Mouse (Mus musculus): ENCODE measurements at regions not wholly inside any gene's neighbourhood (a gene's known extent, or its start where the extent isn't known, plus 50 kb on each side); places are given as distances from the start of the nearest gene placed in this dataset.

DNA sequence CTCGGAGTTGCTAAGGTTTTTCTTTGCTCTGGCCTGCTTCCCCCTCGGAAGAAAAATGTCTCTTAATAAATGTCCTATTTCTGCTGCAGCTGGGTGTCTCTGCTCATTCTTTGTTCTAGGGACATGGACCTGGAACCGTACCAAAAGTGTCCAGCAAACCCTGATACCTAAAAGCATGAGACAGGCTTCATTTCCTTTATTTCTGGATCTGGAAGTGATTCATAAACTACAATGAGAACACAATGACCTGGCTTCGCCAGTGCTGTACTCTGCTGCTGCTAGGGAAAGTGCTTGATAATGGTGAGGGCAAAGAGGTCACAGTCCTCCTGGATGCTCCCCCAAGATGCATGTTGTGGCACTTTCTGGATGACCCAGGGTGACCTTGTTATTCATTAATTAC, 128.8 kb upstream of the Ufl1 start:
- no peak overlapping the region for H3K4me3 ChIP-seq (replicated peaks; ENCODE audit: low read depth, low read length)
- no peaks in the 10 kb centered on the region for H3K4me1 ChIP-seq (replicated peaks; ENCODE audit: insufficient read depth, low read length)
- peak; percentile 53 for DNase-seq (ENCODE audit: low spot score)
- H3K36me3 ChIP-seq (ENCODE audit: insufficient read depth, low read length): no peaks in the 10 kb centered on the region
- no peak overlapping the region for H3K9ac ChIP-seq (ENCODE audit: low read depth, low read length)
- H3K27ac ChIP-seq: no peak overlapping the region
- no peak for ATAC-seq (replicated peaks; ENCODE audit: low FRiP score, low read depth)
- no peak overlapping the region for H3K4me2 ChIP-seq (ENCODE audit: low read length)
- H3K27me3 ChIP-seq (ENCODE audit: insufficient read depth, low read length): no peaks in the 10 kb centered on the region
- 63% methylated on average over 4 of the region's 4 CpGs for WGBS
- no peak for TF ChIP-seq CTCF (IDR thresholded peaks at IDR 0.05; ENCODE audit: low read depth)
- no peaks in the 10 kb centered on the region for H3K9me3 ChIP-seq (replicated peaks; ENCODE audit: low read length)

DNA sequence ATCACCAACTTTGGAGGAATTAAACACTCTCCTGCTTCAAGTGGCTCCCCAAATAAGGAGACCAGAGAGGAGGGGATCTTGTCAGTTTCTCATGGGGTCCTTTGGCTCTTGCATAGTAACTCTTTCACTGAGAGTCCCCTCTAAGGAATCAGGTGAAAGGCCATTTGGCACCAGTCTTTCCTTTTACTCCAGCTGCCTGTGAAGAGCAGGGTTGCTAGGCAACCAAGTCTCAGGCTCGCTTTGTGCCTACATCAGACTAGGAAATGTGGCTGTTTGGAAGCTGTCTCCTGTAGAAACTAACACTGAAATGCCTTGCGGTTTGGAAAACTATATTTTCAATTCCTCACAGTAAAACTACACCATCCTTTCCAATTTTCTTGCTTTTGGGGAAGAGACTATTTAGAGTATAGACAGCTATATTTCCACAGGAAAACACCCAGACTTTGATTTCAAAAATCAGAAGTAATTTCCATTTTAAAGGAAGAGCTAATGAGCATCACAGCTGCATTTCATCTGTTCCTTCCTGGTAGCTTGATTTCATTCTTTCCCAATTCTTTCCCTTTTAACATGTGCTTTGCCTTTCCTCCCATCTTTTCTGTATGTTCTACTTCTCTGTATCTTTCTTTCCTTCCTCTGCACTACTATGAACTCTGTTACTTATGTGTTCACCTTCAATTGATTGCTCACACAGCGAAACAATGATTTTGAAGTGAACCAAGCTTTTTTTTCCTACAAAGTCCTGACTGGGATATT, 127.3 kb upstream of the Ufl1 start:
- ATAC-seq (replicated peaks; ENCODE audit: low FRiP score, low read depth) (no peak), DNase-seq (ENCODE audit: low spot score) (peak; percentile 59)
- TF ChIP-seq CTCF (IDR thresholded peaks at IDR 0.05; ENCODE audit: low read depth): no peak
- Histone ChIP-seq H3K9ac (ENCODE audit: low read depth, low read length) (no peak overlapping the region), H3K4me3 (replicated peaks; ENCODE audit: low read depth, low read length) (no peak overlapping the region), H3K27ac (no peak overlapping the region), H3K4me2 (ENCODE audit: low read length) (no peak overlapping the region), H3K9me3 (replicated peaks; ENCODE audit: low read length) (no peaks in the 10 kb centered on the region), H3K27me3 (ENCODE audit: insufficient read depth, low read length) (no peaks in the 10 kb centered on the region), H3K4me1 (replicated peaks; ENCODE audit: insufficient read depth, low read length) (no peaks in the 10 kb centered on the region), H3K36me3 (ENCODE audit: insufficient read depth, low read length) (no peaks in the 10 kb centered on the region)
- WGBS: 18% methylated on average over 3 of the region's 3 CpGs

DNA sequence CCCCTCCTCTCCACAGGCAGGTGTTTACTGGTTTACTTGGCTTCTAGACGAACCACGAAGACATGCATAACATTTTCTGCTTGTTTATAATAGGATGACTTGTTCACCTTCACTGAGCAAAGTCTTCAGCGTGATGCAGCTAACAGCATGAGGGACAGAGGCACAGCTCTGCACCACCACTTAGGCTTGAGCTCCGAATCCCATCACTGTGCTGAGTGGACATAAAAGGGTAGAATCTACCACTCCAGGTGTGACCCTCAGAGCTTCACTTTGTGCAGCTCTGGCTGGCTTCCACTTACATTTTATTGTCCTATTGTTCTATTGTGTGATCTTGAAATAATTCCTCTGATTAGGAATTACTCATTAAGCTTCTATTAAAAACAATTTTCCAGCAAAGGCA, 126.2 kb upstream of the Ufl1 start:
- Histone ChIP-seq H3K27ac (no peak overlapping the region), H3K4me3 (replicated peaks; ENCODE audit: low read depth, low read length) (no peak overlapping the region), H3K9me3 (replicated peaks; ENCODE audit: low read length) (no peaks in the 10 kb centered on the region), H3K9ac (ENCODE audit: low read depth, low read length) (no peak overlapping the region), H3K27me3 (ENCODE audit: insufficient read depth, low read length) (no peaks in the 10 kb centered on the region), H3K36me3 (ENCODE audit: insufficient read depth, low read length) (no peaks in the 10 kb centered on the region), H3K4me2 (ENCODE audit: low read length) (no peak overlapping the region), H3K4me1 (replicated peaks; ENCODE audit: insufficient read depth, low read length) (no peaks in the 10 kb centered on the region)
- DNase-seq (ENCODE audit: low spot score) (no peak), ATAC-seq (replicated peaks; ENCODE audit: low FRiP score, low read depth) (no peak)
- 41% methylated on average over 4 of the region's 4 CpGs for WGBS
- no peak for TF ChIP-seq CTCF (IDR thresholded peaks at IDR 0.05; ENCODE audit: low read depth)

- H3K4me2 ChIP-seq (ENCODE audit: low read length): no peak overlapping the region
- no peaks in the 10 kb centered on the region for H3K9me3 ChIP-seq (replicated peaks; ENCODE audit: low read length)
- no peak overlapping the region for H3K27ac ChIP-seq
- DNase-seq (ENCODE audit: low spot score) (no peak), ATAC-seq (replicated peaks; ENCODE audit: low FRiP score, low read depth) (no peak)
- no peaks in the 10 kb centered on the region for H3K4me1 ChIP-seq (replicated peaks; ENCODE audit: insufficient read depth, low read length)
- H3K9ac ChIP-seq (ENCODE audit: low read depth, low read length): no peak overlapping the region
- no peaks in the 10 kb centered on the region for H3K36me3 ChIP-seq (ENCODE audit: insufficient read depth, low read length)
- H3K27me3 ChIP-seq (ENCODE audit: insufficient read depth, low read length): no peaks in the 10 kb centered on the region
- WGBS: 76% methylated on average over 5 of the region's 5 CpGs
- TF ChIP-seq CTCF (IDR thresholded peaks at IDR 0.05; ENCODE audit: low read depth): no peak
- no peak overlapping the region for H3K4me3 ChIP-seq (replicated peaks; ENCODE audit: low read depth, low read length)
These were observed 107.9 kb upstream of the Ufl1 start for GRCm38 (mm10) chr4:25389542-25389941.

- no peaks in the 10 kb centered on the region for H3K36me3 ChIP-seq (ENCODE audit: insufficient read depth, low read length)
- H3K4me2 ChIP-seq (ENCODE audit: low read length): no peak overlapping the region
- no peaks in the 10 kb centered on the region for H3K27me3 ChIP-seq (ENCODE audit: insufficient read depth, low read length)
- no peaks in the 10 kb centered on the region for H3K4me1 ChIP-seq (replicated peaks; ENCODE audit: insufficient read depth, low read length)
- no peak overlapping the region for H3K4me3 ChIP-seq (replicated peaks; ENCODE audit: low read depth, low read length)
- WGBS: 59% methylated on average over 4 of the region's 4 CpGs
- no peaks in the 10 kb centered on the region for H3K9me3 ChIP-seq (replicated peaks; ENCODE audit: low read length)
- no peak overlapping the region for H3K27ac ChIP-seq
- TF ChIP-seq CTCF (IDR thresholded peaks at IDR 0.05; ENCODE audit: low read depth): no peak
- ATAC-seq (replicated peaks; ENCODE audit: low FRiP score, low read depth) (no peak), DNase-seq (ENCODE audit: low spot score) (no peak)
- H3K9ac ChIP-seq (ENCODE audit: low read depth, low read length): no peak overlapping the region
These were observed 90.4 kb upstream of the Ufl1 start for GRCm38 (mm10) chr4:25372041-25372440.

GRCm38 (mm10) chr4:25364402-25364801, 82.8 kb upstream of the Ufl1 start:
- Histone ChIP-seq H3K9me3 (replicated peaks; ENCODE audit: low read length) (no peaks in the 10 kb centered on the region), H3K27ac (no peak overlapping the region), H3K36me3 (ENCODE audit: insufficient read depth, low read length) (no peaks in the 10 kb centered on the region), H3K4me1 (replicated peaks; ENCODE audit: insufficient read depth, low read length) (no peaks in the 10 kb centered on the region), H3K27me3 (ENCODE audit: insufficient read depth, low read length) (no peaks in the 10 kb centered on the region), H3K4me3 (replicated peaks; ENCODE audit: low read depth, low read length) (no peak overlapping the region), H3K9ac (ENCODE audit: low read depth, low read length) (no peak overlapping the region), H3K4me2 (ENCODE audit: low read length) (no peak overlapping the region)
- ATAC-seq (replicated peaks; ENCODE audit: low FRiP score, low read depth) (no peak), DNase-seq (ENCODE audit: low spot score) (peak; percentile 4)
- TF ChIP-seq CTCF (IDR thresholded peaks at IDR 0.05; ENCODE audit: low read depth): no peak

DNA sequence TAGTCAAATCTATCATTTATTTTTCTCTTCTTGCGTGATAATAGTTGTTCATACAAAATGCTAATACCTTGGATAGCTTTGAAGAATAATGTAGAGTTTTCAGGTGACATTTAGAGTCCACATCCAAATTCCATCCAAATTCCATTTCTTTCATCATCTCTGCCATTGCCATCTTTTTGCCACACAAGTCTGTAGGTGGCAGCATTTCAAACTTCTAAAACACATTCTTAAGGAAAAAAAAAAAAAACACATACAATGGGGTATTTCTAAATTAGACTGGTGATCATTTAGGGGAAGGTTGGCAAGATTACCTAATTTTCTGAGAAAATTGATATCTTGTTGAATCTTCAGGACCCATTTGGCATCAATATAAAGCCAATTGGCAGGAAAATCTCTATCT, 56.0 kb upstream of the Ufl1 start:
- 89% methylated on average over 1 of the region's 1 CpGs for WGBS
- H3K36me3 ChIP-seq (ENCODE audit: insufficient read depth, low read length): no peaks in the 10 kb centered on the region
- H3K27ac ChIP-seq: no peak overlapping the region
- no peaks in the 10 kb centered on the region for H3K27me3 ChIP-seq (ENCODE audit: insufficient read depth, low read length)
- TF ChIP-seq CTCF (IDR thresholded peaks at IDR 0.05; ENCODE audit: low read depth): peak; percentile 30; the same call in 1 of the 2 replicates
- H3K4me3 ChIP-seq (replicated peaks; ENCODE audit: low read depth, low read length): no peak overlapping the region
- H3K9ac ChIP-seq (ENCODE audit: low read depth, low read length): no peak overlapping the region
- ATAC-seq (replicated peaks; ENCODE audit: low FRiP score, low read depth): no peak
- no peaks in the 10 kb centered on the region for H3K9me3 ChIP-seq (replicated peaks; ENCODE audit: low read length)
- H3K4me1 ChIP-seq (replicated peaks; ENCODE audit: insufficient read depth, low read length): no peaks in the 10 kb centered on the region
- H3K4me2 ChIP-seq (ENCODE audit: low read length): no peak overlapping the region
- no peak for DNase-seq (ENCODE audit: low spot score)

Data from kidney, postnatal 0 days (tissue).